Mouse (Mus musculus): ENCODE results near the gene Bco2. TPM values are rescaled to one million over a fixed set of nuclear protein-coding genes. Genes with fewer than 3 reads are reported as not detected.

The Bco2 gene
- polyA plus RNA-seq (2017; shearing (Covaris generic)) = 0.60 TPM

GRCm38 (mm10) chr9:50555094-50555446 is at the start of gene Bco2:
Bco2 (minus strand) TSS chr9:50555181.

GRCm38 (mm10) chr9:50603189-50603997 is 48.4 kb upstream of the Bco2 start, which contains the start of the genes Sdhd and Timm8b:
Sdhd (minus strand) TSS chr9:50603812.
Timm8b (plus strand) TSS chr9:50603910.

GRCm38 (mm10) chr9:50561145-50561917 is 6.3 kb upstream of the Bco2 start, which contains the start of gene Tex12:
Tex12 (minus strand) TSS chr9:50561325.

DNA sequence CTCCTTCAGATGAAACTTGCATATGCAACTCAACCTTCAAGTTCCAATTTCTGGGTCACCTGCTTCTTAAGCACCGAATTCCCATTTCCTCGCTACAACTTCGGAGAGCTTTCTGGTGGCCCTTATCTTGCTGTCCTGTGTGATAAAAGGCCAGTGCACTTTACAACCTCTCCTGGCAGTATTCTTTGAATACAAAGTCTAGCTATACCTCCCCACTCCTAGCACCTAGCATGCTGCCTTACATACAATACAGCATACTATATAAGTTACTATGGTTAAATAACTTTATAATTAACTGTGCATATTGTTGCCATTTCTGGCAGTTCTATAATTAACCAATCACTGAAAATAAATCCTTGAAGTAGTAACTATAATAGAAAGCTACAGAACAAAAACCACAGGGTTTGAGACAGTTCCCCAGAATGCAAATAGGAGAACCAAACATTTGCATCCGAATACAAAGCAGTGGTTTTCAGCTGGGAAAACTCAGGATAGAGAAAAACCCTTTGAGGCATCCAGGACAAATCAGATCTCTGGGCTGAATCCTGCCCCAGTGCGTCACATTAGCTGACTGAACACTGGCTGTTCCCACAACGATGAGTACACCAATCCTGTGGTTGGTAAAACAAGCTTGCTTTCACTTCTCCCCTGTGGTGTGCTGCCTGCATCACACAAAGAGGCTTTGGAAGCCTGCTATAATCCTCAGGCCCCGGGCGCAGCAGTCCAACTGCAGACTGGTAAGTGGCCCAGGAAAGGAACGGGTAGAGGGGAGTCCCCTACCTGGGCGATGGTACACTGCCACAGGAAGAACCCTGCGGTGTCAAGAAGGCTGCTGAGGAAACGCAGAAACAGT is 514 bp downstream of the Bco2 start, which contains the start of gene Il18:
Gene Il18 (plus strand): TSS at position 587 of the 853 bp plus-strand sequence.

GRCm38 (mm10) chr9:50528293-50528892 is 26.6 kb downstream of the Bco2 start, which contains the start of gene Pts:
Pts (minus strand) TSS chr9:50528724.

GRCm38 (mm10) chr9:50494311-50494710 is 60.7 kb downstream of the Bco2 start, which contains the start of gene Plet1:
Plet1 (plus strand) TSS chr9:50494525.

Other genes with a start within 250 kb of the Bco2 start
- gene Rpl10-ps3, start 210.2 kb downstream of the Bco2 start, polyA plus RNA-seq (2017; shearing (Covaris generic)) = 867 TPM
- not detected for gene Plet1, start 60.7 kb downstream of the Bco2 start, polyA plus RNA-seq (2017; shearing (Covaris generic))
- 142 TPM for gene Pts, start 26.5 kb downstream of the Bco2 start, polyA plus RNA-seq (2017; shearing (Covaris generic))
- gene Il18, start 354 bp downstream of the Bco2 start, polyA plus RNA-seq (2017; shearing (Covaris generic)) = 4.3 TPM
- not detected for gene Tex12, start 6.1 kb upstream of the Bco2 start, polyA plus RNA-seq (2017; shearing (Covaris generic))
- gene Sdhd, start 48.6 kb upstream of the Bco2 start, polyA plus RNA-seq (2017; shearing (Covaris generic)) = 193 TPM
- gene Timm8b, start 48.7 kb upstream of the Bco2 start, polyA plus RNA-seq (2017; shearing (Covaris generic)) = 125 TPM
- 0.76 TPM for gene Pih1d2, start 62.1 kb upstream of the Bco2 start, polyA plus RNA-seq (2017; shearing (Covaris generic))
- gene Nkapd1, start 62.3 kb upstream of the Bco2 start, polyA plus RNA-seq (2017; shearing (Covaris generic)) = 19.7 TPM
- 26.1 TPM for gene Dlat, start 104.6 kb upstream of the Bco2 start, polyA plus RNA-seq (2017; shearing (Covaris generic))
- gene Dixdc1, start 184.3 kb upstream of the Bco2 start, polyA plus RNA-seq (2017; shearing (Covaris generic)) = 0.14 TPM
- gene 2310030G06Rik, start 191.4 kb upstream of the Bco2 start, polyA plus RNA-seq (2017; shearing (Covaris generic)) = not detected
- gene Cryab, start 196.1 kb upstream of the Bco2 start, polyA plus RNA-seq (2017; shearing (Covaris generic)) = 0.82 TPM
- not detected for gene Hspb2, start 197.2 kb upstream of the Bco2 start, polyA plus RNA-seq (2017; shearing (Covaris generic))
- 10.2 TPM for gene Fdxacb1, start 213.1 kb upstream of the Bco2 start, polyA plus RNA-seq (2017; shearing (Covaris generic))
- 7.7 TPM for gene Alg9, start 219.8 kb upstream of the Bco2 start, polyA plus RNA-seq (2017; shearing (Covaris generic))
- 18.6 TPM for gene 1110032A03Rik, start 220.3 kb upstream of the Bco2 start, polyA plus RNA-seq (2017; shearing (Covaris generic))

Data from CD4-positive, CD25-positive, alpha-beta regulatory T cell, adult 9 weeks (primary cell).